Mouse (Mus musculus) macrophage (primary cell): ENCODE results near the gene Irf2. TPM values are rescaled to one million over a fixed set of nuclear protein-coding genes. Genes with fewer than 3 reads are reported as not detected.
A peak's percentile ranks its signal among the peaks of the same experiment; 100 is the strongest.

Experiments
- H3K27ac ChIP-seq: fragments of 350-480 bp; formaldehyde crosslinking; 2 replicates; pipeline ENCODE4 v1.9.0; 2021
- H3K36me3 ChIP-seq: fragments of 350-480 bp; formaldehyde crosslinking; 2 replicates; pipeline ENCODE4 v1.9.0; 2021; ENCODE audit errors: inconsistent target
- H3K4me3 ChIP-seq: fragments of 350-480 bp; formaldehyde crosslinking; 2 replicates; pipeline ENCODE4 v1.9.0; 2021; ENCODE audit errors: inconsistent target
- H3K79me2 ChIP-seq: fragments of 350-480 bp; formaldehyde crosslinking; 2 replicates; pipeline ENCODE4 v1.9.0; 2021; ENCODE audit errors: inconsistent target
- WGBS: methylation state at CpG from one replicate; pipeline ENCODE4 v1.1.7; 2026; ENCODE audit warnings: inconsistent platforms; ENCODE audit not compliant: missing documents; 5-methylcytosine and 5-hydroxymethylcytosine counted together
- polyA plus RNA-seq: library from polyadenylated mRNA; stranded (reverse); fragments of 250-400 nt; gene quantifications from 3 replicates; pipeline ENCODE4 v1.2.4, GENCODE M21; 2018; ENCODE audit warnings: inconsistent platforms

Irf2 gene
- polyA plus RNA-seq, 1 experiment from 2014 or later = 103 TPM

GRCm38 (mm10) chr8:46818990-46819288, 79.4 kb downstream of the Irf2 start:
- WGBS = 42% methylated on average over 2 of the region's 2 CpGs
- Histone ChIP-seq H3K27ac (peak overlapping the region; percentile 63; the same call in 1 of the 2 replicates), H3K79me2 (peaks cover 54% of the 10 kb centered on the region; the same call in 1 of the 2 replicates), H3K4me3 (no peak overlapping the region), H3K36me3 (peaks cover 73% of the 10 kb centered on the region)

GRCm38 (mm10) chr8:46828734-46829413, 89.3 kb downstream of the Irf2 start:
- Histone ChIP-seq H3K4me3 (no peak overlapping the region), H3K36me3 (peaks cover 33% of the 10 kb centered on the region), H3K79me2 (peaks cover 39% of the 10 kb centered on the region; the same call in 1 of the 2 replicates), H3K27ac (no peak overlapping the region)
- 90% methylated on average over 7 of the region's 7 CpGs for WGBS

- Histone ChIP-seq H3K36me3 (peaks cover 27% of the 10 kb centered on the region), H3K4me3 (no peak overlapping the region), H3K27ac (no peak overlapping the region), H3K79me2 (peaks cover 35% of the 10 kb centered on the region; the same call in 1 of the 2 replicates)
- WGBS = 94% methylated on average over 6 of the region's 6 CpGs
Observed at GRCm38 (mm10) chr8:46829414-46830111, 90.0 kb downstream of the Irf2 start.

GRCm38 (mm10) chr8:46830112-46830855, 90.8 kb downstream of the Irf2 start:
- Histone ChIP-seq H3K27ac (no peak overlapping the region), H3K79me2 (peaks cover 38% of the 10 kb centered on the region; the same call in 1 of the 2 replicates), H3K4me3 (no peak overlapping the region), H3K36me3 (peaks cover 25% of the 10 kb centered on the region)
- 97% methylated on average over 11 of the region's 11 CpGs for WGBS

GRCm38 (mm10) chr8:46831916-46832315, 92.4 kb downstream of the Irf2 start:
- WGBS = 92% methylated on average over 5 of the region's 5 CpGs
- no peak overlapping the region for H3K27ac ChIP-seq
- H3K79me2 ChIP-seq = peaks cover 51% of the 10 kb centered on the region; the same call in 1 of the 2 replicates
- no peak overlapping the region for H3K4me3 ChIP-seq
- peaks cover 25% of the 10 kb centered on the region for H3K36me3 ChIP-seq

- H3K79me2 ChIP-seq = peaks cover 54% of the 10 kb centered on the region; the same call in 1 of the 2 replicates
- 100% methylated on average over 2 of the region's 3 CpGs for WGBS
- no peak overlapping the region for H3K4me3 ChIP-seq
- peaks cover 21% of the 10 kb centered on the region for H3K36me3 ChIP-seq
- H3K27ac ChIP-seq = no peak overlapping the region
Observed at GRCm38 (mm10) chr8:46832399-46832798, 92.9 kb downstream of the Irf2 start.

- 89% methylated on average over 4 of the region's 4 CpGs for WGBS
- H3K79me2 ChIP-seq = peaks cover 56% of the 10 kb centered on the region; the same call in 1 of the 2 replicates
- H3K4me3 ChIP-seq = no peak overlapping the region
- H3K36me3 ChIP-seq = peaks cover 30% of the 10 kb centered on the region
- no peak overlapping the region for H3K27ac ChIP-seq
Observed at GRCm38 (mm10) chr8:46833763-46834162, 94.2 kb downstream of the Irf2 start.

GRCm38 (mm10) chr8:46834440-46834839, 94.9 kb downstream of the Irf2 start:
- H3K27ac ChIP-seq = no peak overlapping the region
- peaks cover 37% of the 10 kb centered on the region for H3K36me3 ChIP-seq
- no peak overlapping the region for H3K4me3 ChIP-seq
- 13% methylated on average over 3 of the region's 3 CpGs for WGBS
- H3K79me2 ChIP-seq = peaks cover 56% of the 10 kb centered on the region; the same call in 1 of the 2 replicates

- peaks cover 43% of the 10 kb centered on the region for H3K36me3 ChIP-seq
- H3K4me3 ChIP-seq = no peak overlapping the region
- WGBS = 95% methylated on average over 8 of the region's 8 CpGs
- H3K79me2 ChIP-seq = peaks cover 65% of the 10 kb centered on the region; the same call in 1 of the 2 replicates
- H3K27ac ChIP-seq = no peak overlapping the region
Observed at GRCm38 (mm10) chr8:46836011-46836652, 96.6 kb downstream of the Irf2 start.

GRCm38 (mm10) chr8:46836949-46837348, 97.4 kb downstream of the Irf2 start:
- H3K4me3 ChIP-seq = no peak overlapping the region
- peaks cover 71% of the 10 kb centered on the region; the same call in 1 of the 2 replicates for H3K79me2 ChIP-seq
- peaks cover 36% of the 10 kb centered on the region for H3K36me3 ChIP-seq
- 62% methylated on average over 5 of the region's 5 CpGs for WGBS
- H3K27ac ChIP-seq = no peak overlapping the region

- peaks cover 36% of the 10 kb centered on the region for H3K36me3 ChIP-seq
- no peak overlapping the region for H3K27ac ChIP-seq
- H3K4me3 ChIP-seq = no peak overlapping the region
- 82% methylated on average over 5 of the region's 5 CpGs for WGBS
- peaks cover 71% of the 10 kb centered on the region; the same call in 1 of the 2 replicates for H3K79me2 ChIP-seq
Observed at GRCm38 (mm10) chr8:46838052-46838451, 98.5 kb downstream of the Irf2 start.

GRCm38 (mm10) chr8:46840390-46840789, 100.9 kb downstream of the Irf2 start:
- no peak overlapping the region for H3K27ac ChIP-seq

GRCm38 (mm10) chr8:46840791-46841190, 101.3 kb downstream of the Irf2 start:
- 92% methylated on average over 10 of the region's 10 CpGs for WGBS
- H3K27ac ChIP-seq = no peak overlapping the region
- peaks cover 38% of the 10 kb centered on the region for H3K36me3 ChIP-seq
- no peak overlapping the region for H3K4me3 ChIP-seq
- H3K79me2 ChIP-seq = peaks cover 61% of the 10 kb centered on the region

More at GRCm38 (mm10) chr8:46840390-46840789, 100.9 kb downstream of the Irf2 start:
- WGBS = 71% methylated on average over 4 of the region's 4 CpGs
- H3K79me2 ChIP-seq = peaks cover 65% of the 10 kb centered on the region
- H3K36me3 ChIP-seq = peaks cover 36% of the 10 kb centered on the region
- no peak overlapping the region for H3K4me3 ChIP-seq

GRCm38 (mm10) chr8:46842676-46843181, 103.2 kb downstream of the Irf2 start:
- Histone ChIP-seq H3K27ac (peak overlapping the region; percentile 99), H3K36me3 (peaks cover 54% of the 10 kb centered on the region), H3K79me2 (peaks cover 61% of the 10 kb centered on the region), H3K4me3 (no peak overlapping the region)
- 5% methylated on average over 5 of the region's 5 CpGs for WGBS
